Mouse (Mus musculus) cerebellum, adult 8-10 months (tissue): Measurements from ENCODE around the gene Sacm1l.

Source experiments
- DNase-seq: peaks from one replicate; pipeline ENCODE4 v3.0.0; 2022

The Sacm1l gene

GRCm38 (mm10) chr9:123509638-123510604 is 19.6 kb upstream of the Sacm1l start:
- no peak for DNase-seq

GRCm38 (mm10) chr9:123510926-123511325 is 18.6 kb upstream of the Sacm1l start:
- DNase-seq: no peak

GRCm38 (mm10) chr9:123512482-123512881 is 17.1 kb upstream of the Sacm1l start:
- DNase-seq: no peak

GRCm38 (mm10) chr9:123515087-123515486 is 14.5 kb upstream of the Sacm1l start:
- no peak for DNase-seq

- DNase-seq: no peak
Measured at GRCm38 (mm10) chr9:123516641-123517385, 12.7 kb upstream of the Sacm1l start.

- no peak for DNase-seq
Measured at GRCm38 (mm10) chr9:123518969-123519894, 10.3 kb upstream of the Sacm1l start.

GRCm38 (mm10) chr9:123520735-123521134 is 8.8 kb upstream of the Sacm1l start:
- DNase-seq: no peak

GRCm38 (mm10) chr9:123523676-123524075 is 5.9 kb upstream of the Sacm1l start:
- DNase-seq: no peak

- DNase-seq: peak; percentile 65
Measured at GRCm38 (mm10) chr9:123525095-123525494, 4.5 kb upstream of the Sacm1l start.

- no peak for DNase-seq
Measured at GRCm38 (mm10) chr9:123526502-123526901, 3.1 kb upstream of the Sacm1l start.

- peak; percentile 39 for DNase-seq
Measured at GRCm38 (mm10) chr9:123528087-123528925, 1.3 kb upstream of the Sacm1l start.

GRCm38 (mm10) chr9:123528926-123529295 is 648 bp upstream of the Sacm1l start:
- no peak for DNase-seq

- no peak for DNase-seq
Measured at GRCm38 (mm10) chr9:123530158-123530475, 558 bp downstream of the Sacm1l start.

GRCm38 (mm10) chr9:123530566-123531130 is 1.1 kb downstream of the Sacm1l start:
- no peak for DNase-seq

- DNase-seq: no peak
Measured at GRCm38 (mm10) chr9:123531234-123531633, 1.7 kb downstream of the Sacm1l start.

- no peak for DNase-seq
Measured at GRCm38 (mm10) chr9:123536613-123537012, 7.1 kb downstream of the Sacm1l start.

GRCm38 (mm10) chr9:123538189-123538588 is 8.6 kb downstream of the Sacm1l start:
- DNase-seq: no peak

GRCm38 (mm10) chr9:123539093-123539492 is 9.5 kb downstream of the Sacm1l start:
- no peak for DNase-seq

GRCm38 (mm10) chr9:123539823-123540222 is 10.3 kb downstream of the Sacm1l start:
- no peak for DNase-seq

GRCm38 (mm10) chr9:123554599-123554998 is 25.0 kb downstream of the Sacm1l start:
- DNase-seq: no peak

GRCm38 (mm10) chr9:123577360-123578192 is 48.0 kb downstream of the Sacm1l start:
- peak; percentile 17 for DNase-seq
